Mouse (Mus musculus): Measurements from ENCODE around the gene Phlda3.

DNA sequence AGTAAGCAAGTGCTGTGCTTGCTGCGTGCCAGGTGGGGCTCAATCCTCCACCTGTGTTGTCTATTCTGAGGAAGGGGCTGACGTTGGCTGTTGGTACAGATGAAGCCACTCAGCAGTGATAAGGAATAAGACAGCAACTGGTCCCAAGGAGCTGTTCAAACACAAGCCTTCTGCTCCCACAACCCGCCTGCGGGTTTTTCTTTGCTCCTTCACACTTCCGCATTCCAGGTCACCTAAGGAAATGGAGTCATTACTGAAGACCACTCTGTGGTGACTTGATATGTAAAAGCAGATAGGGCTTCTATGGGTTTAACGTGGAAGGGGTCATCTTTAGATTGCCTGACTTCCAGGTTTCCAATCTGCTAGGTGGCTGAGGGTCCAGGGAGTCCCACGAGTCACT, 34.5 kb upstream of the Phlda3 start:
- TF ChIP-seq CTCF (conservative IDR thresholded peaks at IDR 0.05; ENCODE audit: low read length): no peak
- TF ChIP-seq POU5F1 (IDR thresholded peaks at IDR 0.05; ENCODE audit: borderline replicate concordance, low read length): no peak
- no peak for TF ChIP-seq NANOG (IDR thresholded peaks at IDR 0.05; ENCODE audit: borderline replicate concordance, low read length)
